Mouse (Mus musculus) kidney, embryonic 16.5 days (tissue): Measurements from ENCODE around the gene Tmem200b. TPM values are rescaled to one million over a fixed set of nuclear protein-coding genes. Genes with fewer than 3 reads are reported as not detected.

ENCODE experiments used
- polyA plus RNA-seq: library from polyadenylated mRNA; unstranded; fragments of >200 nt; fragmentation: Nextera tagmentation; extraction: Ambion mirVana; gene quantifications from 2 replicates; pipeline ENCODE4 v1.2.1, GENCODE M21; 2015

The Tmem200b gene
- polyA plus RNA-seq, 1 experiment from 2014 or later = 1.0 TPM

Other genes starting within 250 kb of the Tmem200b start
- gene Ptpru, start 83.5 kb upstream of the Tmem200b start, polyA plus RNA-seq = 33.5 and 37.0 TPM in 2 replicates
- gene Mecr, start 78.3 kb upstream of the Tmem200b start, polyA plus RNA-seq = 53.8 and 55.4 TPM in 2 replicates
- 107 and 108 TPM in 2 replicates for gene Srsf4, start 48.2 kb upstream of the Tmem200b start, polyA plus RNA-seq
- gene Gm10300, start 152.9 kb downstream of the Tmem200b start, polyA plus RNA-seq = 0.08 and 0.12 TPM in 2 replicates
- gene Epb41, start 153.6 kb downstream of the Tmem200b start, polyA plus RNA-seq = 68.6 and 72.5 TPM in 2 replicates
- 0.06 and 0.19 TPM in 2 replicates for gene Oprd1, start 222.7 kb downstream of the Tmem200b start, polyA plus RNA-seq